Mouse (Mus musculus) lung, embryonic 16.5 days (tissue): ENCODE data around the gene 4930558K02Rik. TPM values are rescaled to one million over a fixed set of nuclear protein-coding genes. Genes with fewer than 3 reads are reported as not detected.

Experiments
- ATAC-seq: fragments of 200-750 bp; cut with Nextera tagmentation; 2 replicates; pipeline ENCODE4 v1.8.0; 2017; ENCODE audit warnings: low read depth, mild to moderate bottlenecking, moderate library complexity
- H3K27ac ChIP-seq: fragments of 300-500 bp; sonication (generic); 2 replicates; pipeline ENCODE4 v1.5.1; 2014; ENCODE audit warnings: mild to moderate bottlenecking, control low read depth, low read length
- H3K27me3 ChIP-seq: fragments of 300-500 bp; sonication (generic); 2 replicates; pipeline ENCODE4 v1.6.1; 2014; ENCODE audit warnings: low read depth, low read length, mixed read lengths; ENCODE audit not compliant: control insufficient read depth, insufficient read depth
- H3K36me3 ChIP-seq: fragments of 300-500 bp; sonication (generic); 2 replicates; pipeline ENCODE4 v1.6.1; 2014; ENCODE audit warnings: low read length; ENCODE audit not compliant: control insufficient read depth, insufficient read depth
- H3K4me1 ChIP-seq: fragments of 300-500 bp; sonication (generic); replicated peaks from 2 replicates; pipeline ENCODE4 v1.6.1; 2014; ENCODE audit warnings: low read length, mixed read lengths; ENCODE audit not compliant: control insufficient read depth, insufficient read depth
- H3K4me2 ChIP-seq: fragments of 300-500 bp; sonication (generic); 2 replicates; pipeline ENCODE4 v1.6.1; 2014; ENCODE audit warnings: low read depth, low read length, control low read depth
- H3K4me3 ChIP-seq: fragments of 300-500 bp; sonication (generic); 2 replicates; pipeline ENCODE4 v1.5.1; 2014; ENCODE audit warnings: mild to moderate bottlenecking, low read length, control low read depth
- H3K9ac ChIP-seq: fragments of 300-500 bp; sonication (generic); 2 replicates; pipeline ENCODE4 v1.6.1; 2014; ENCODE audit warnings: low read length, control low read depth
- H3K9me3 ChIP-seq: fragments of 300-500 bp; sonication (generic); 2 replicates; pipeline ENCODE4 v1.6.1; 2016; ENCODE audit warnings: low read length; ENCODE audit not compliant: control insufficient read depth
- WGBS: fragments of 180-500 bp; shearing (Covaris S2); extraction: QIAGEN DNeasy Blood & Tissue Kit; methylation state at CpG from one replicate; pipeline ENCODE4 v1.1.7; 2014; 5-methylcytosine and 5-hydroxymethylcytosine counted together
- polyA plus RNA-seq: library from polyadenylated mRNA; unstranded; fragments of >200 nt; fragmentation: Nextera tagmentation; extraction: Ambion mirVana; gene quantifications from 2 replicates; pipeline ENCODE4 v1.2.1, GENCODE M21; 2015

The 4930558K02Rik gene
- polyA plus RNA-seq, 1 experiment from 2014 or later = not detected

- Histone ChIP-seq H3K4me1 (peaks cover 38% of the 10 kb centered on the region), H3K27me3 (no peaks in the 10 kb centered on the region), H3K4me2 (no peak overlapping the region), H3K36me3 (no peaks in the 10 kb centered on the region), H3K4me3 (no peak overlapping the region), H3K9ac (no peak overlapping the region), H3K27ac (no peak overlapping the region), H3K9me3 (no peaks in the 10 kb centered on the region)
- WGBS = 66% methylated on average over 16 of the region's 16 CpGs
- no peak for ATAC-seq
These were observed 32.2 kb upstream of the 4930558K02Rik start for GRCm38 (mm10) chr1:162011523-162012245.

DNA sequence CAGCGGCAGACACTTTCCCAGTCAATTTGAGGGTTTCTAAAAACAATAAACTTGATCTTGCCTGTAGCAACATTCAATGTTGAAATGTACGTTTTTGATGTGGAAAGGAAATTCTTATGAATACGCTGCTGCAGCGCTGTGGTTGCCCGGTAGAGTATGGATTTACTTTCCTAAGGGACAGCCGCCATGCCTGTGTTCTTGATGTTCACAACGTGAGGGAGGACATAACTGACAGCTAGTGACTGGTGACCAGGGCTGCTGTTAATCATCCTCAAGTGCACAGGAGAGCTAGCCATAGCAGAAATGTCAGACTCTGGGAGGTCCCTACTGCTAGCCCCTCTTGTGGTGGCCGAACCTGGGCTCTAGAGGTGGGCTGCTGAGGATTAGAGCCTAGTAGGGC lies 29.6 kb upstream of the 4930558K02Rik start:
- H3K27me3 ChIP-seq = no peaks in the 10 kb centered on the region
- H3K27ac ChIP-seq = peak overlapping the region; percentile 68
- no peak overlapping the region for H3K4me2 ChIP-seq
- ATAC-seq = no peak
- H3K4me1 ChIP-seq = peaks cover 32% of the 10 kb centered on the region
- H3K9ac ChIP-seq = peak overlapping the region; percentile 42; the same call in 1 of the 2 replicates
- no peaks in the 10 kb centered on the region for H3K9me3 ChIP-seq
- no peaks in the 10 kb centered on the region for H3K36me3 ChIP-seq
- 43% methylated on average over 8 of the region's 8 CpGs for WGBS
- no peak overlapping the region for H3K4me3 ChIP-seq

DNA sequence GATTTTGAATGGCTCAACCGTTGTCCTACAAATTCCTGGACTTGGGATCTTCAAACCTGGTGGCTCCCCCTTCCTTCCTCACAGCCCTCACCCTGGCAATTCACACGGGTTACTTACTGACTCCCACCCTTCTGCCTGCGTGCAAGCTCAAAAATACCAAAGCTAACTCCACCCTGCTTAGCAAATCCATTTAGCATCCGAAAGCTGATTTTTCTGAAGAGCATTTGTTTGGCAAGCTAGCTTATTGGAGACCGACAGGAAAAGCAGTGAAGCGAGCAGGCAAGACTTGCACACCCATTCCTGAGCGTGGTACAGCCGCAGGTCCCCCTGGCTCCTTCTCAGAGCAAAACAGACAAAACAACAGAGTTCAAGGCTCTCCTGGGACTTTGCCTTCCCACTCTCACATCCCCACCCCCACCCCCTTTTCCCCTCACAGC lies 29.2 kb upstream of the 4930558K02Rik start:
- 19% methylated on average over 8 of the region's 8 CpGs for WGBS
- Histone ChIP-seq H3K27ac (peak overlapping the region; percentile 68), H3K27me3 (no peaks in the 10 kb centered on the region), H3K4me2 (0 out of 2 replicates have a peak overlapping the region, but pooled peaks have one; percentile 18), H3K9ac (peak overlapping the region; percentile 42; the same call in 1 of the 2 replicates), H3K9me3 (no peaks in the 10 kb centered on the region), H3K4me1 (peaks cover 33% of the 10 kb centered on the region), H3K36me3 (no peaks in the 10 kb centered on the region), H3K4me3 (no peak overlapping the region)
- ATAC-seq = no peak

DNA sequence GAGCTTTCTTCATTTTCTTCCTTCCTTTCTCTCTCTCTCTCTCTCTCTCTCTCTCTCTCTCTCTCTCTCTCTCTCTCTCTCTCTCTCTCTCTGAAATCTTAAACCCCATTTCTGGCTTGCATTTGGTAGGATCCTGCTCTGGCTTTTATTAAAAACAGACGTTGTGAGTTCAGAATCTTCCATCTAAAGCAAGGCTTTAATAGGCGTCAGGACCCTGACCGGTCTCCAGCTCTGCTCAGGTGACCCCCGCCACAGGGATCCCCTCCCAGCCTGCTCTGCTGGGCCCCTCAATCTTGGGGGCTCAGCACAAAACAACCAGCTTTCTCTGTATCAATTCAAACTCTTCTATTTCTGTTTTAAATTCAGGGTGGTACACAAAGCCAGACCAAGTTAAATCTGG lies 28.8 kb upstream of the 4930558K02Rik start:
- H3K4me1 ChIP-seq = peaks cover 30% of the 10 kb centered on the region
- no peaks in the 10 kb centered on the region for H3K36me3 ChIP-seq
- no peak overlapping the region for H3K9ac ChIP-seq
- no peak for ATAC-seq
- no peaks in the 10 kb centered on the region for H3K27me3 ChIP-seq
- WGBS = 69% methylated on average over 4 of the region's 4 CpGs
- H3K9me3 ChIP-seq = no peaks in the 10 kb centered on the region
- H3K4me2 ChIP-seq = no peak overlapping the region
- no peak overlapping the region for H3K4me3 ChIP-seq
- H3K27ac ChIP-seq = peak overlapping the region; percentile 68; the same call in 1 of the 2 replicates

DNA sequence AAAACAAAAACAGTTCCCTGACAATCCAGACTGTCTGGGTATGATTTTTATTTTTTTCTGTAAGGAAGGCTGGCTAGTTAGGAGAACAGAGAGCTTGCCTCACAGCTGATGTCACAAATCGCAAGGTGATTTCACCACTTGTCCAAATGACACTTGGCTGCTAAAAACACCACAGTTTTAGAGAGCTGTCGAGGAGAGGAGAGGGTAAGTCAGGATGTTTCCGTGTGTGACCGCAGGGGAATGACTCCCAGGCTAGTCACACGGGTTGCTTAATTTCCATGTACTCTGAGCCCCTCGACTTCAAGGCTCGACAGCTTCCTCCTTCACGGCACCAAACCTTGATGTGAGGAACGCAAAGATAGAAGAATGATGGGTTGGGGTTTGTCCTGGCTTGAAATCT lies 26.7 kb upstream of the 4930558K02Rik start:
- Histone ChIP-seq H3K4me1 (peaks cover 27% of the 10 kb centered on the region), H3K9me3 (no peaks in the 10 kb centered on the region), H3K4me2 (no peak overlapping the region), H3K4me3 (no peak overlapping the region), H3K9ac (no peak overlapping the region), H3K36me3 (no peaks in the 10 kb centered on the region), H3K27ac (no peak overlapping the region), H3K27me3 (no peaks in the 10 kb centered on the region)
- 56% methylated on average over 9 of the region's 9 CpGs for WGBS
- no peak for ATAC-seq

DNA sequence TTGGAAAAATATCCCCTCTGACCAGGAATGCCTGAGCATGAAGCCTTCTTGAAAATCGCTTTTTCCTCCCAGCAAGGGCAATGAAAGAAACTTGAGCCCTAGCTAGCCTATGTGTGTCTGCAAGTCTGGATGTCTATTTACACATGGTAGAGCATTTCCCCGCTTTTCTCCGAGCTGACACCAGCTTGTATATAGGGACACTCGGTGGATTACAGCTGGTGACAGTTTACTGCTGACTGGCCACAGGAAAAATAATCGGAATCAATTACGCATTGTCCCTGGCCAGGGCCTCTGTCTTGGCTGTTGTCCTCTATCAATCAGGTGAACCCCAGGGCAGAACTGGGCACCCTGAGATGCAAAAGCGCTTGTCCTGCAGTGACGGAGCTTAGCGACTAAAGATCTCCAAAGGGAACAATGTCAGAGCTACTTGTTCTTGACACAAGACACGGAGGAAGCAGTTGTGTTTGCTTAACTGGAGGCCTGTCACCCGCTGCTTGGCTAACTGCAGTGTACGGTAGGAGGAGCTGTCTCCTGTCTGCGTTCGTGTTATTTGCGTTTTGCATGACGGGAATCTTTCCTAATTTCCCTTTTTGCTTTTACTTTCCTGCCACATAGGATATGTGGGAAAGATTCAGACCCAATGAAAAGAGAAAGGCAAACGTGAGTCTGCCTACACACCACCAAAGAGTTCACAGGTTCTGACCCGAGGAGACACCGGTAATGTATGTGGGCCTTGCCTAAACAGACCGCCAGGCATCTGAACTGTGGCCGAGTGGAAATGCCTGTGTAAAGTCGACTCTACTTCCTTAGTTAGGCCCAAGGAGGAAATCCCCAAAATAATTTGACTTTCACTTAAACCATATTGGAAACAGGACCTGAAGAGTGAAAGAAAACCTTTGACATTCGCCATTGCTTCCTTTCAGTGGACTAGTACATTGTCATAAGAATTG lies 25.7 kb upstream of the 4930558K02Rik start:
- H3K27me3 ChIP-seq = no peaks in the 10 kb centered on the region
- peak overlapping the region; percentile 52 for H3K4me2 ChIP-seq
- no peaks in the 10 kb centered on the region for H3K9me3 ChIP-seq
- ATAC-seq = peak; percentile 80
- peak overlapping the region; percentile 95 for H3K27ac ChIP-seq
- H3K36me3 ChIP-seq = no peaks in the 10 kb centered on the region
- H3K4me1 ChIP-seq = peaks cover 32% of the 10 kb centered on the region
- H3K9ac ChIP-seq = peak overlapping the region; percentile 66
- peak overlapping the region; percentile 13 for H3K4me3 ChIP-seq
- 14% methylated on average over 23 of the region's 23 CpGs for WGBS

- Histone ChIP-seq H3K36me3 (no peaks in the 10 kb centered on the region), H3K27me3 (no peaks in the 10 kb centered on the region), H3K4me1 (peaks cover 34% of the 10 kb centered on the region), H3K4me2 (peak overlapping the region; percentile 52), H3K4me3 (no peak overlapping the region), H3K9me3 (no peaks in the 10 kb centered on the region), H3K9ac (peak overlapping the region; percentile 52), H3K27ac (peak overlapping the region; percentile 95)
- 5% methylated on average over 7 of the region's 7 CpGs for WGBS
- peak; percentile 50 for ATAC-seq
These were observed 25.0 kb upstream of the 4930558K02Rik start for GRCm38 (mm10) chr1:162004518-162004780.

GRCm38 (mm10) chr1:162003729-162004517 lies 24.5 kb upstream of the 4930558K02Rik start:
- H3K4me1 ChIP-seq = peaks cover 31% of the 10 kb centered on the region
- peak overlapping the region; percentile 52 for H3K9ac ChIP-seq
- H3K9me3 ChIP-seq = no peaks in the 10 kb centered on the region
- peak overlapping the region; percentile 95 for H3K27ac ChIP-seq
- ATAC-seq = peak; percentile 53
- peak overlapping the region; percentile 52 for H3K4me2 ChIP-seq
- H3K36me3 ChIP-seq = no peaks in the 10 kb centered on the region
- 46% methylated on average over 14 of the region's 14 CpGs for WGBS
- H3K4me3 ChIP-seq = no peak overlapping the region
- no peaks in the 10 kb centered on the region for H3K27me3 ChIP-seq
